Mouse (Mus musculus): ENCODE measurements at regions not wholly inside any gene's neighbourhood (a gene's known extent, or its start where the extent isn't known, plus 50 kb on each side); places are given as distances from the start of the nearest gene placed in this dataset.
"Not testable (repeated sequence)": the region's sequence is repeated elsewhere in the genome, so short reads cannot be mapped to it uniquely, and the experiment has no call there.

- in situ Hi-C loops (cut with MboI, MseI): no loop called here
Observed at GRCm38 (mm10) chr13:6855199-6856148, 206.9 kb upstream of the Pfkp start.

GRCm38 (mm10) chr13:6837446-6837845, 188.9 kb upstream of the Pfkp start:
- in situ Hi-C loops (cut with MboI, MseI): loop anchor here (10.0 kb wide), 1 partner anchor 1653 kb away; no protein-coding TSS in a partner anchor

GRCm38 (mm10) chr13:6837075-6837422, 188.5 kb upstream of the Pfkp start:
- in situ Hi-C loops (cut with MboI, MseI): loop anchor here (10.0 kb wide), 1 partner anchor 1652 kb away; no protein-coding TSS in a partner anchor

- in situ Hi-C loops (cut with MboI, MseI): loop anchor here (10.0 kb wide), 1 partner anchor 1652 kb away; no protein-coding TSS in a partner anchor
Observed at GRCm38 (mm10) chr13:6836351-6837074, 187.9 kb upstream of the Pfkp start.

- in situ Hi-C loops (cut with MboI, MseI): loop anchor here (10.0 kb wide), 1 partner anchor 1645 kb away; no protein-coding TSS in a partner anchor
Observed at GRCm38 (mm10) chr13:6829882-6830281, 181.3 kb upstream of the Pfkp start.

- in situ Hi-C loops (cut with MboI, MseI): no loop called here
Observed at GRCm38 (mm10) chr13:6829346-6829745, 180.8 kb upstream of the Pfkp start.

- in situ Hi-C loops (cut with MboI, MseI): not testable (repeated sequence)
Observed at GRCm38 (mm10) chr13:6828601-6829330, 180.2 kb upstream of the Pfkp start.

- in situ Hi-C loops (cut with MboI, MseI): no loop called here
Observed at GRCm38 (mm10) chr13:6802243-6803157, 153.9 kb upstream of the Pfkp start.

- in situ Hi-C loops (cut with MboI, MseI): no loop called here
Observed at GRCm38 (mm10) chr13:6767936-6768588, 119.5 kb upstream of the Pfkp start.

- in situ Hi-C loops (cut with MboI, MseI): no loop called here
Observed at GRCm38 (mm10) chr13:6757151-6757550, 108.6 kb upstream of the Pfkp start.

- in situ Hi-C loops (cut with MboI, MseI): no loop called here
Observed at GRCm38 (mm10) chr13:6751599-6751998, 103.0 kb upstream of the Pfkp start.

GRCm38 (mm10) chr13:6751149-6751548, 102.6 kb upstream of the Pfkp start:
- in situ Hi-C loops (cut with MboI, MseI): no loop called here

- in situ Hi-C loops (cut with MboI, MseI): no loop called here
Observed at GRCm38 (mm10) chr13:6741916-6742315, 93.3 kb upstream of the Pfkp start.

- in situ Hi-C loops (cut with MboI, MseI): no loop called here
Observed at GRCm38 (mm10) chr13:6736984-6737566, 88.5 kb upstream of the Pfkp start.
